Mouse (Mus musculus) spleen, postnatal 36 days (tissue): Measurements from ENCODE around the gene Adgrf4.

Experiments used
- DNase-seq, 2 experiments: peaks; one replicate each; pipeline ENCODE4 v3.0.0; 2022; ENCODE audit warnings: low spot score in 2 of 2, mixed read lengths in 1 of 2

Adgrf4 gene

DNA sequence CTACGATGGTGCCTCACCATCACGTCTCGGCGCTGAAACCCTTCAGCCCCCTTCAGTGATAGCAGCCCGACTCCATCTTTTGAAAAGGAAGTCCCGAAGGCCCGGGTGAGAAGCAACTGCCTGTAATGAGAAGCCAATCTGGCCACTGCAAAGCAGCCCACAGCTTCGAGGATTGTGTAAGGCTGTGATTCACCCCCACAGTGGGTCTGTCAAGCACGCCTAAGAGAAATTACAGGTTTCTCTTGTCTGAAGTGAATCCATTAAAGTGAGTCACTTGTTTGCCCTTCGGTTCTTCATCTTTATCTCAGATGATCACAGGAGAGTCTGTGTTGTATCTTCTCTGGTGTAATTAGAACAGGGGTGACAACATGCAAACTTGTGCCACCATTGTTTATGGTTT lies at the start of gene Adgrf4:
Adgrf4 (minus strand) TSS at position 149 of the 400 bp plus-strand sequence.
- DNase-seq = no peak

DNA sequence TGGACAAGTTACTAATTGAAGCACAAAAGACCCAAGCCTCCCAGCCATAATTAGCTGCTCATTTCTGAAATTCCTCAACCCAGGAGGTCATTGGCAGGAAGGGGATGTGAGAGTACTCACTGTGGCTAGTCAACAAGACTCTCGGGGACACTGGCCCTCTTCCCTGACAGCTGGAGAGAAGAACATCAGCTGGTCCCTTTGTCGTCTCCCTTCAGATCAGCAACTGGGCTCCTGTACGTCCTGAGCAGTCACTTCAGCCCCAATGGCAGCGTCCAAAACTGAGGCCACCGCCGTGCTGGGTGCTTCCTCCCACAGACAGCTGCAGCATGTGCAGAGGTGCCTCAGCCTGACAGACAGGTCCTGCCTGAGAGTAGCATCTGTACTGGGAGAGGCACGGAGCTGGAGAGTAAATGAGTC lies 49.7 kb upstream of the Adgrf4 start, which contains the start of gene Adgrf2:
Adgrf2 (minus strand) TSS at position 379 of the 417 bp plus-strand sequence.
- no peak for DNase-seq

DNA sequence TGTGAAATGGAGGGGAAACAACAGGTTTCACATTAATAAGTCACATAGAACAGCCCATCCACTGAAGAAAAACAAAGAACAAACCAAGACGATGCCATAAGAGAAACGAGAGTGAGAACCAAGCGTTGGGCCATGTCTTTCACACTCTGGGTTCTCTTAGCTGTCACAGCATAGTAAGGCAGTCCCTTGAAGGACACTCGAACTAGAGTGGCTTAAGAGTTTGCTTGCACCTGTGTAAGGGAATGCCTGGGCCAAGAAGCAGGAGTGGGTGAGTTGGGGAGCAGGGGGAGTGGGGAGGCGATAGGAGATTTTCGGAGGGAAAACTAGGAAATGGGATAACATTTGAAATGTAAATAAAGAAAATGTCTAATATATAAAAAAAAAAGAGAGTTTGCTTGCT lies 46.7 kb upstream of the Adgrf4 start:
- DNase-seq = no peak

DNA sequence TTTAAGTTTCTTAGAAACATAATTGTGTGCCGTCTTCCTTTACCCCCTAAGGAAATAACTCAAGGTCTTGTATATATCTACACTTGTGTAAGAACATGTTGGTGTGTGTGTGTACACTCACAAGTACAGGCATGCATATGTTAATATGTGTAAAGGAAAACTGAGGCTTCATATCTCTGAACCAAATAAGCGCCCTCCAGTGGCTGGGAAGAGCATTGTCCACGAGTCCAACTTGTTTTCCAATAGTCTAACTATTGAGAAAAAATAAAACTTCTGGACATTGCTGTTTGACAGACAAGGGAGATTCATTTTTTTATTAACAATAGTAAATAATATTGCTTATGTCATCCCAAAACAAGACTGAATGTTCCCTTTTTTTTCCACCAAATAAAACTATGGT lies 25.1 kb upstream of the Adgrf4 start:
- DNase-seq = no peak

DNA sequence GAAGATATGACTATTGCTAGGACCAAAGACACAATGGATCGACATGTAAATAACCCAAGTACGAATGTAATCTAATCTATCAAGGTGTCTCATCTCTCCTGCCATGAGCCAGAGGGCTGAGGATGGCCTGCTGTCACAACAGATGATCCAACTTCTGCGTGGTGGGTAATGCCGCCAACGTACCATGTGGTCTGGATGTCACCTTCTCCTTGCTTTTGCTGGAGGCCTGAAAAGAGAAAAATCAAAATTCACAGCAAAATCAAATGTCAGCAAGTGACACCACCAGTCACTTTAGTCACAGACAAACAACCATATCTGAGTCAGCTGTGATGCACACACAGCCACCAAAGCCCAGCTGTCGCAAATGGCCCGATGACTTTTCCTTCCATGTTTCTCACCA lies 22.9 kb upstream of the Adgrf4 start:
- DNase-seq = no peak

- DNase-seq = no peak
Observed at GRCm38 (mm10) chr17:42710717-42711116, 18.6 kb upstream of the Adgrf4 start.

DNA sequence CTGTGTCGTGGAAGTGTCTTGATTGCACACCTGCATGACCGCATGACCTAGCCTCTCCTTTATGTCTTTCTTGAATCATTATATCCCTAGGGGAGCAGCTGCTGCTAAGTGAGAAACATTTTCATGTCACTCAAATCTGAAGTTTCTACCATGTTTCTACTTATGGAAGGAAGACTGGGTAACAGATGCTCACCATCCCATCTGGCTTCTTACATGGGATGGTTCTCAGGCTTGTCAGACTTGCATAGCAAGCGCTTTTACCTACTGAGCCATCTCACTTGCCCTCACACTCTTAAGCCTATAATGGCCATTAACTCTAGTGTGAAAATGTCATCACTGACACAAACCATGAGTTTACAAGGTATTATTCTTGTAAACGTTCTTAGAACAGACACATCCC lies 13.5 kb upstream of the Adgrf4 start:
- DNase-seq = no peak

DNA sequence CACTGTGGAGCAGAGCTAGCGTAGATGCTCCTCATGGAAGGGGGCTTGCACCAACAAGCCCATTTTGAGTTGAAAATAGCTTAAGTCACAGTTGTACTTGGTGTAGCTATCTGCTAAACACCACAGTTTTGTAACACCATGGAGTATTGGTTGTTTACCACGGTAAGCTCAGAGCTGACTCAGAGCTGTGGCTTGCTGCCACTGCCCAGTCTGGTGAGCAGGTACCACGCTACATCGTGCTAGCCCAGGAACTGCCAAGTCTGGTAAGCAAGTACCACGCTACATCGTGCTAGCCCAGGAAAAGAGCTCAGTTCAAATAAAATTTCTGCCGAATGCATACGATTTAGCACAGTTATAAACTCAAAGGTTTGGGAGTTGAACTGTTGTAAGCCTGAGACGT lies 10.1 kb upstream of the Adgrf4 start:
- DNase-seq = no peak

- no peak for DNase-seq
Observed at GRCm38 (mm10) chr17:42694730-42695129, 2.6 kb upstream of the Adgrf4 start.

DNA sequence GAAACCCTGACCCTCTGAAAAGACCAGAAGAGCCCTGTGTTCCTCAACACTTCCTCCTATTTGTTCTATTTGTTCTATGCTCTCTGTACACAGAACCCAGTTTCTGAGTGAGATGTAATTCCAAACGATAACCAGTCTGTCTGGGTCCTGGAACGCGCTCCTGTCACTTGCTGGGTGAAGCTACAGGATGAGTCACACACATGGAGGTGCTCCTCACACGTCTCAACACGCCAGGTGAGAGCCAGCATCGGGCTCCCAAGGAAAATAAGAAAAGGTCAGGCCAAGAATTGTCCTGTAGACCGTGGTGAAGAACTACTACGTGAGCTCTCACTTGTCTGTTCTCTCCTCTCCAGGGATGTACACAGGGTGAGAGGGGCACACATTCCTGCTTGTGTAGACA lies 1.6 kb downstream of the Adgrf4 start:
- DNase-seq = no peak

GRCm38 (mm10) chr17:42658634-42659422 lies 33.3 kb downstream of the Adgrf4 start:
- DNase-seq = no peak

GRCm38 (mm10) chr17:42643416-42643815 lies 48.7 kb downstream of the Adgrf4 start:
- DNase-seq = no peak

- no peak for DNase-seq
Observed at GRCm38 (mm10) chr17:42630206-42630605, 61.9 kb downstream of the Adgrf4 start.

- no peak for DNase-seq
Observed at GRCm38 (mm10) chr17:42613043-42613737, 78.9 kb downstream of the Adgrf4 start.

GRCm38 (mm10) chr17:42611295-42611694 lies 80.8 kb downstream of the Adgrf4 start, which contains the start of gene Opn5:
Opn5 (minus strand) TSS chr17:42611395.
- no peak for DNase-seq

GRCm38 (mm10) chr17:42608270-42608669 lies 83.8 kb downstream of the Adgrf4 start:
- DNase-seq = no peak
